Mouse (Mus musculus): ENCODE data around the gene Prune1. TPM values are rescaled to one million over a fixed set of nuclear protein-coding genes. Genes with fewer than 3 reads are reported as not detected.

Prune1 gene
- polyA plus RNA-seq, 1 experiment: 72.9 TPM

GRCm38 (mm10) chr3:95286510-95286909 lies 4.6 kb upstream of the Prune1 start:
- no peak for DNase-seq (ENCODE audit: low read depth)
- TF ChIP-seq CTCF (IDR thresholded peaks at IDR 0.05; ENCODE audit: borderline replicate concordance, extremely low read depth, insufficient read depth, insufficient read length) (no peak), POLR2A (IDR thresholded peaks at IDR 0.05; ENCODE audit: borderline replicate concordance, extremely low read depth, insufficient read depth, insufficient read length, poor library complexity, severe bottlenecking) (no peak)

GRCm38 (mm10) chr3:95286011-95286410 lies 4.1 kb upstream of the Prune1 start:
- no peak for DNase-seq (ENCODE audit: low read depth)
- no peak for TF ChIP-seq POLR2A (IDR thresholded peaks at IDR 0.05; ENCODE audit: borderline replicate concordance, extremely low read depth, insufficient read depth, insufficient read length, poor library complexity, severe bottlenecking)
- no peak for TF ChIP-seq CTCF (IDR thresholded peaks at IDR 0.05; ENCODE audit: borderline replicate concordance, extremely low read depth, insufficient read depth, insufficient read length)

DNA sequence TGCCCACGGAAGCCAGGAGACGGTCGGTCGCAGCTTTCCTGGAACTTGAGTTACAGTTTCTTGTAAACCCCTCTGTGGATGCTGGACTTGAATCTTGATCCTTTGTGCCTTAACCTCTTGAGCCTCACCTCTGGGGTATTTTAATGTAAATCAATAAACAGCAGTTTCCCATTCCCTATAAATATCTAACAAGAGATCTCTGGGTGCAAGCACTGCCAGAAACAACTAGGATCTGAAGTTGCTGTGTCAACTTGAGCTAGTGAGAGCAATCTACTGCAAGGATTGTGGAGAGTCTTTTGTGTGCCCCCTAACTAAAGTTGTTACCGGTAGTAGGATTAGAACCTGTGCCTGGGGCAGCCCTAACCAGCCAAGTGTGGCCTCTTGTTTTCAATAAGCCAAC lies 3.5 kb upstream of the Prune1 start:
- DNase-seq (ENCODE audit: low read depth): no peak
- TF ChIP-seq CTCF (IDR thresholded peaks at IDR 0.05; ENCODE audit: borderline replicate concordance, extremely low read depth, insufficient read depth, insufficient read length): no peak
- no peak for TF ChIP-seq POLR2A (IDR thresholded peaks at IDR 0.05; ENCODE audit: borderline replicate concordance, extremely low read depth, insufficient read depth, insufficient read length, poor library complexity, severe bottlenecking)

- TF ChIP-seq CTCF (IDR thresholded peaks at IDR 0.05; ENCODE audit: borderline replicate concordance, extremely low read depth, insufficient read depth, insufficient read length) (no peak), POLR2A (IDR thresholded peaks at IDR 0.05; ENCODE audit: borderline replicate concordance, extremely low read depth, insufficient read depth, insufficient read length, poor library complexity, severe bottlenecking) (no peak)
- DNase-seq (ENCODE audit: low read depth): no peak
These were observed 2.8 kb upstream of the Prune1 start for GRCm38 (mm10) chr3:95284501-95285281.

DNA sequence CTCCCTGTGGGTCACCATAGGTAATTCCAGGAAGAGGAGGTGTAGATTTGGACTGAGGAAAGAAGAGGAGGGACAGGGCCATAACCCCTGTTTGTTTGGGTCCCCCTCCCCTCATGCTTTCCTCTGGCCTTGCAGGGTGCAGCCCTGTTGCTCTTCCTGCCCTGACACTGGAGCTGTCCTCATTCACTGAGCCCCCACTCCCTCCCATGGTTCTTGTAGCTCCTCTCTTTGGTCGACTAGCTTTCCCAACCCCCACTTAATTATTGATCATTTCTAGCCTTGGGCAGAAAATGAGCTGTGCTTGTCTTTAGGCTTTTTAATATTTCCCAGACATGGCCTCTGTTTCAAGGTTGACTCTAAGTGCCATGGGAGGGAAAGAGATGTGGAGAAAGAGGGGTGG lies 2.2 kb upstream of the Prune1 start:
- TF ChIP-seq CTCF (IDR thresholded peaks at IDR 0.05; ENCODE audit: borderline replicate concordance, extremely low read depth, insufficient read depth, insufficient read length): no peak
- TF ChIP-seq POLR2A (IDR thresholded peaks at IDR 0.05; ENCODE audit: borderline replicate concordance, extremely low read depth, insufficient read depth, insufficient read length, poor library complexity, severe bottlenecking): no peak
- no peak for DNase-seq (ENCODE audit: low read depth)

- no peak for DNase-seq (ENCODE audit: low read depth)
- no peak for TF ChIP-seq POLR2A (IDR thresholded peaks at IDR 0.05; ENCODE audit: borderline replicate concordance, extremely low read depth, insufficient read depth, insufficient read length, poor library complexity, severe bottlenecking)
- TF ChIP-seq CTCF (IDR thresholded peaks at IDR 0.05; ENCODE audit: borderline replicate concordance, extremely low read depth, insufficient read depth, insufficient read length): no peak
These were observed 1.7 kb upstream of the Prune1 start for GRCm38 (mm10) chr3:95283589-95283941.

DNA sequence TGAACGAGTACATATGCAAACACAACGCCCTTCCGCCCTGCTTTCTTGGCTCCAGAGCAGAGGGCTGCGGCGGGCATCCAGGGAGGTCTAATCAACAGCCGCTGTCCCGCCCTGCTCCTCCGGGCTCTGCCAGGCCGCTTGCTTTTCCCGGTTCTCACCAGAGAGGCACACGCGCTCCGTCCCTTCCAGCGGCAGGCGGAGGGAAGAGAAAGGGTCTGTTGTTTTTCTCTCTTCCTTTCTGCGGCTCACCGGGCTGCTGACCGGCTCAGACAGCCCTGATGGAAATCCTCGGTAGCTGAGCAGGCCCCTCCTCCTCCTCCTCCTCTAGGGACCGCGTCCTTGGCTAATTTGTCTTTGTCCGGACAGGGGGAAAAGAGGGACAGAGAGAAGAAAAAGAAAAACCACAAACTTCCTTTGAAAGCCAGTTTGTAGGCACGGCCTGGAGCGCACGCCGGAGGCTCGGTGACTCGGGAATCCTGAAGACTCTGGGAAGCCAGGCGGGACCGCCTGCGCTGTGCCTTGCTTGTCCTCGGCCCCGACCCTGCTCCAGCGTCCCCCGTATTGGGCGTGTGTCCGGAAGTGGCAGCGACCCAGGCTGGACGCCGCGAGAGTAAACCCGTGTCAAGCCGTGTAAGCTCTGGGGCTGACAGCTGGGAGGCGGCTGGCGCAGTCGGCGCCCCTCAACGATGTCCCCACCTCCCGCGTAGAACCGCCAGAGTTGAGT lies 1.2 kb upstream of the Prune1 start:
- TF ChIP-seq POLR2A (IDR thresholded peaks at IDR 0.05; ENCODE audit: borderline replicate concordance, extremely low read depth, insufficient read depth, insufficient read length, poor library complexity, severe bottlenecking): peak; percentile 53; the same call in 1 of the 2 replicates
- TF ChIP-seq CTCF (IDR thresholded peaks at IDR 0.05; ENCODE audit: borderline replicate concordance, extremely low read depth, insufficient read depth, insufficient read length): peak; percentile 24; the same call in 1 of the 2 replicates
- DNase-seq (ENCODE audit: low read depth): peak; percentile 91

DNA sequence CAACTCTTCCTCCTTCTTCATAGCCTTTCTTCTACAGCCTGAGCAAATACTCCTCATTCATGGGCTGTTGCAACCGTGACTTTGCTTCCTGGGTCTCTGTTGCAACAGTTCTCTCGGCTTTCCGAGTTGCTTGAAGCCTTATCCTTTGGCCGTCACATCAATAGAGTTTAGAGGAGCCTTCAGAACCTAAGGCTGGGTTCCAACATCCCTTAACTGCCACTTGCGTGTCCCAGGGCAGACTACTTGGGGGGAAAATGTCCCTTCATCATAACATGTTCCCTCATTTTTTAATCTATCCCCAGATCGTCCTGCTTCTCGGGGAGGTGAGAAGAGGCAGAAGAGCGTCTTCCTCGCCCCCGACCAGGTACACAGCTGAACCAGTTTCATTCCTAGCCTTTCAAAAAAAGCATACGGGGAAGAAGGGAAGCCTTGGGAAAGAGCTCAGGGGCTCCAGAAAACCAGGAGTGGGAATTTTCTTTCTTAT lies 547 bp upstream of the Prune1 start:
- peak; percentile 64 for DNase-seq (ENCODE audit: low read depth)
- TF ChIP-seq POLR2A (IDR thresholded peaks at IDR 0.05; ENCODE audit: borderline replicate concordance, extremely low read depth, insufficient read depth, insufficient read length, poor library complexity, severe bottlenecking) (no peak), CTCF (IDR thresholded peaks at IDR 0.05; ENCODE audit: borderline replicate concordance, extremely low read depth, insufficient read depth, insufficient read length) (no peak)

GRCm38 (mm10) chr3:95280747-95281146 lies 1.1 kb downstream of the Prune1 start:
- DNase-seq (ENCODE audit: low read depth): peak; percentile 55
- no peak for TF ChIP-seq CTCF (IDR thresholded peaks at IDR 0.05; ENCODE audit: borderline replicate concordance, extremely low read depth, insufficient read depth, insufficient read length)
- no peak for TF ChIP-seq POLR2A (IDR thresholded peaks at IDR 0.05; ENCODE audit: borderline replicate concordance, extremely low read depth, insufficient read depth, insufficient read length, poor library complexity, severe bottlenecking)

DNA sequence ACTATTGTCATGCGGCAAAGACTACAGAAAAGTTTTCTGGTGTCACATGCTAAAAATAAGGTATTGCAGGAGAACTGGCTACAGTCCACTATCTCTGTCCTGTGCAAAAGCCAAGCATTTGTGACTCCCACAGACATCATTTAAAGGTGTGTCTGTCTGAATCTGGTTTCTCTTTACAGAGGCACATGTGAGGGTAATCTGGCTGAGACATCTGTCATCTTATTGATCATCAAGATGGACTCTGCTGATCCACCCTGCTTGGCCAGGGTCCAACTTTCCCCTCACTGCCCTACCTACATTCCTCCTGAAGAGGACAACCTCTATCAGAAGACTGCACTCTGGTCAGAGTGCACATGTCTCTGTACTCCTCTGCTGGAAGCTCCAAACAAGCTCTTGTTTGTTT lies 4.7 kb downstream of the Prune1 start:
- TF ChIP-seq CTCF (IDR thresholded peaks at IDR 0.05; ENCODE audit: borderline replicate concordance, extremely low read depth, insufficient read depth, insufficient read length) (no peak), POLR2A (IDR thresholded peaks at IDR 0.05; ENCODE audit: borderline replicate concordance, extremely low read depth, insufficient read depth, insufficient read length, poor library complexity, severe bottlenecking) (no peak)
- no peak for DNase-seq (ENCODE audit: low read depth)

DNA sequence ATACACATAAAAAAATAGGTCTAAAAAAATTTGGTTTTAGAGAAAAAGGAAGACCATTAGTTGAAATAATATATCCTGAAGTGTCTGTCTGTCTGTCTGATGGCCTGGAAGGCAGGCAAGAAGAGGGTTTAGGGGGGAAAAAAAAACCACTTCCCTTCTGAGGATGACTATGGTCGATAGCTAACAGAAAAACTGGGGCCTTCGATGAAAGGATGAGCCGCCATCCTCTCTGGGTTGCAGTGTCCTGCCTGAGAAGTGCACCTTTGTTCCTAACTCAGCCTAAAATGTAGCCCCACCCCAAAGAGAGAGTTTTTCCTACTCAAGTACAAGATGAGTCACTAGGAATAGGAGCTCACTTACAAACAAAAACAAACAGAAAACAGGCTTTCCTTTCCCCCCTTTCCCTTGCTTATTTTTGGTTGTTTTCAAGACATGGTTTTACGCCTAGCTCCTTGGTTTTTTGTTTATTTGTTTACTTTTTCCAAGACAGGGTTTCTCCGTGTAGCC lies 5.4 kb downstream of the Prune1 start:
- no peak for TF ChIP-seq POLR2A (IDR thresholded peaks at IDR 0.05; ENCODE audit: borderline replicate concordance, extremely low read depth, insufficient read depth, insufficient read length, poor library complexity, severe bottlenecking)
- TF ChIP-seq CTCF (IDR thresholded peaks at IDR 0.05; ENCODE audit: borderline replicate concordance, extremely low read depth, insufficient read depth, insufficient read length): no peak
- no peak for DNase-seq (ENCODE audit: low read depth)

All from brain, embryonic 14.5 days (tissue).